Mouse (Mus musculus): ENCODE measurements around the gene 2210011C24Rik. TPM values are rescaled to one million over a fixed set of nuclear protein-coding genes. Genes with fewer than 3 reads are reported as not detected.

The 2210011C24Rik gene
- total RNA-seq, 2 experiments from 2014 or later: 1.5 to 2.1 TPM

GRCm38 (mm10) chr8:83980845-83981244 lies 31.1 kb downstream of the 2210011C24Rik start:
- peak overlapping the region; percentile 92 for H3K27ac ChIP-seq
- intact Hi-C loops (cut with DNase I): loop anchor here (1.0 to 2.0 kb wide), 2 partner anchors 14 to 17 kb away; no protein-coding TSS in a partner anchor
- peak; percentile 91 for DNase-seq
- H3K4me3 ChIP-seq: peak overlapping the region; percentile 21; the same call in 1 of the 2 replicates
- peak; percentile 66 for TF ChIP-seq CTCF (IDR thresholded peaks at IDR 0.05)

- TF ChIP-seq CTCF (IDR thresholded peaks at IDR 0.05): no peak
- H3K4me3 ChIP-seq: peak overlapping the region; percentile 21
- intact Hi-C loops (cut with DNase I): loop anchor here (1.0 to 2.0 kb wide), 2 partner anchors 15 to 16 kb away; no protein-coding TSS in a partner anchor
- peak overlapping the region; percentile 92 for H3K27ac ChIP-seq
- DNase-seq: peak; percentile 86
Measured at GRCm38 (mm10) chr8:83980250-83980649, 31.7 kb downstream of the 2210011C24Rik start.

GRCm38 (mm10) chr8:83978200-83978599 lies 33.8 kb downstream of the 2210011C24Rik start:
- Histone ChIP-seq H3K27ac (peak overlapping the region; percentile 92), H3K4me3 (peak overlapping the region; percentile 52)
- intact Hi-C loops (cut with DNase I): loop anchor here (5.0 kb wide), 1 partner anchor 34 kb away; the partner anchor contains the start of gene 2210011C24Rik

GRCm38 (mm10) chr8:83977646-83978045 lies 34.3 kb downstream of the 2210011C24Rik start:
- peak; percentile 34 for DNase-seq
- Histone ChIP-seq H3K27ac (peak overlapping the region; percentile 92), H3K4me3 (peak overlapping the region; percentile 52)
- TF ChIP-seq CTCF (IDR thresholded peaks at IDR 0.05): no peak
- intact Hi-C loops (cut with DNase I): loop anchor here (5.0 kb wide), 1 partner anchor 35 kb away; the partner anchor contains the start of gene 2210011C24Rik

More at GRCm38 (mm10) chr8:83978200-83978599, 33.8 kb downstream of the 2210011C24Rik start:
- peak; percentile 20 for DNase-seq
- no peak for TF ChIP-seq CTCF (IDR thresholded peaks at IDR 0.05)

- peak overlapping the region; percentile 92 for H3K27ac ChIP-seq
- intact Hi-C loops (cut with DNase I): loop anchor here (5.0 kb wide), 1 partner anchor 35 kb away; the partner anchor contains the start of gene 2210011C24Rik
- TF ChIP-seq CTCF (IDR thresholded peaks at IDR 0.05): peak; percentile 48
Measured at GRCm38 (mm10) chr8:83976779-83977350, 35.1 kb downstream of the 2210011C24Rik start.

GRCm38 (mm10) chr8:83976101-83976630 lies 35.8 kb downstream of the 2210011C24Rik start:
- TF ChIP-seq CTCF (IDR thresholded peaks at IDR 0.05): peak; percentile 72
- intact Hi-C loops (cut with DNase I): loop anchor here (5.0 kb wide), 1 partner anchor 36 kb away; the partner anchor contains the start of gene 2210011C24Rik
- Histone ChIP-seq H3K4me3 (no peak overlapping the region), H3K27ac (peak overlapping the region; percentile 92)
- DNase-seq: peak; percentile 65

More at GRCm38 (mm10) chr8:83976779-83977350, 35.1 kb downstream of the 2210011C24Rik start:
- DNase-seq: peak; percentile 59
- H3K4me3 ChIP-seq: no peak overlapping the region; the same call in 1 of the 2 replicates

GRCm38 (mm10) chr8:83974521-83974920 lies 37.5 kb downstream of the 2210011C24Rik start:
- H3K4me3 ChIP-seq: no peak overlapping the region; the same call in 1 of the 2 replicates
- intact Hi-C loops (cut with DNase I): no loop called here

GRCm38 (mm10) chr8:83973161-83974031 lies 38.6 kb downstream of the 2210011C24Rik start:
- no peak for TF ChIP-seq CTCF (IDR thresholded peaks at IDR 0.05)
- peak overlapping the region; percentile 93 for H3K27ac ChIP-seq
- H3K4me3 ChIP-seq: peak overlapping the region; percentile 95
- DNase-seq: peak; percentile 59
- intact Hi-C loops (cut with DNase I): no loop called here

More at GRCm38 (mm10) chr8:83974521-83974920, 37.5 kb downstream of the 2210011C24Rik start:
- DNase-seq: no peak
- no peak for TF ChIP-seq CTCF (IDR thresholded peaks at IDR 0.05)
- peak overlapping the region; percentile 93; the same call in 1 of the 2 replicates for H3K27ac ChIP-seq

- DNase-seq: peak; percentile 100
- Histone ChIP-seq H3K4me3 (peak within 1 kb of the TSS; percentile 95), H3K27ac (peak within 1 kb of the TSS; percentile 93)
- intact Hi-C loops (cut with DNase I): no loop called here
- no peak for TF ChIP-seq CTCF (IDR thresholded peaks at IDR 0.05)
Measured at GRCm38 (mm10) chr8:83972150-83973120, 39.5 kb downstream of the 2210011C24Rik start, which contains the start of gene Prkaca. Prkaca (plus strand) TSS chr8:83972993.

GRCm38 (mm10) chr8:83971661-83972060 lies 40.3 kb downstream of the 2210011C24Rik start:
- no peak for TF ChIP-seq CTCF (IDR thresholded peaks at IDR 0.05)
- no peak for DNase-seq
- intact Hi-C loops (cut with DNase I): no loop called here
- H3K27ac ChIP-seq: peak overlapping the region; percentile 93
- H3K4me3 ChIP-seq: peak overlapping the region; percentile 95

- DNase-seq: no peak
- peak overlapping the region; percentile 93; the same call in 1 of the 2 replicates for H3K27ac ChIP-seq
- intact Hi-C loops (cut with DNase I): no loop called here
- no peak overlapping the region for H3K4me3 ChIP-seq
- no peak for TF ChIP-seq CTCF (IDR thresholded peaks at IDR 0.05)
Measured at GRCm38 (mm10) chr8:83971121-83971520, 40.9 kb downstream of the 2210011C24Rik start.
